Mouse (Mus musculus): Measurements from ENCODE around the gene Ophn1. TPM values are rescaled to one million over a fixed set of nuclear protein-coding genes. Genes with fewer than 3 reads are reported as not detected.

Gene Ophn1
- polyA plus RNA-seq, 1 experiment from 2014 or later: 6.7 TPM

- 57% methylated on average over 1 of the region's 1 CpGs for WGBS
- no peak overlapping the region for H3K27ac ChIP-seq (replicated peaks)
- no peak for ATAC-seq (ENCODE audit: low FRiP score, low TSS enrichment)
- no peak overlapping the region for H3K9ac ChIP-seq (ENCODE audit: low read length)
- H3K27me3 ChIP-seq (ENCODE audit: control insufficient read depth, insufficient read depth, low read length): no peaks in the 10 kb centered on the region
- no peaks in the 10 kb centered on the region for H3K9me3 ChIP-seq (ENCODE audit: control insufficient read depth, low read length)
- no peak overlapping the region for H3K4me3 ChIP-seq (ENCODE audit: low read depth, low read length)
- TF ChIP-seq EP300 (optimal IDR thresholded peaks at IDR 0.05) (no peak), CTCF (IDR thresholded peaks at IDR 0.05; ENCODE audit: low read depth) (no peak)
- no peak overlapping the region for H3K4me2 ChIP-seq (replicated peaks; ENCODE audit: low read depth)
- no peak for DNase-seq (ENCODE audit: low spot score)
- no peaks in the 10 kb centered on the region for H3K36me3 ChIP-seq (ENCODE audit: control insufficient read depth, insufficient read depth, low read length)
- no peaks in the 10 kb centered on the region for H3K4me1 ChIP-seq (replicated peaks; ENCODE audit: control insufficient read depth, insufficient read depth)
Observed at GRCm38 (mm10) chrX:98908910-98909309, 18.1 kb upstream of the Ophn1 start.

- Histone ChIP-seq H3K4me1 (replicated peaks; ENCODE audit: control insufficient read depth, insufficient read depth) (no peaks in the 10 kb centered on the region), H3K27ac (replicated peaks) (no peak overlapping the region), H3K36me3 (ENCODE audit: control insufficient read depth, insufficient read depth, low read length) (no peaks in the 10 kb centered on the region), H3K9ac (ENCODE audit: low read length) (no peak overlapping the region), H3K4me2 (replicated peaks; ENCODE audit: low read depth) (no peak overlapping the region), H3K27me3 (ENCODE audit: control insufficient read depth, insufficient read depth, low read length) (no peaks in the 10 kb centered on the region), H3K9me3 (ENCODE audit: control insufficient read depth, low read length) (no peaks in the 10 kb centered on the region), H3K4me3 (ENCODE audit: low read depth, low read length) (no peak overlapping the region)
- no peak for TF ChIP-seq CTCF (IDR thresholded peaks at IDR 0.05; ENCODE audit: low read depth)
- no peak for TF ChIP-seq EP300 (optimal IDR thresholded peaks at IDR 0.05)
- ATAC-seq (ENCODE audit: low FRiP score, low TSS enrichment) (no peak), DNase-seq (ENCODE audit: low spot score) (no peak)
- WGBS: 82% methylated on average over 6 of the region's 6 CpGs
Observed at GRCm38 (mm10) chrX:98904226-98904625, 13.4 kb upstream of the Ophn1 start.

GRCm38 (mm10) chrX:98898307-98898706 lies 7.5 kb upstream of the Ophn1 start:
- no peaks in the 10 kb centered on the region for H3K9me3 ChIP-seq (ENCODE audit: control insufficient read depth, low read length)
- H3K9ac ChIP-seq (ENCODE audit: low read length): no peak overlapping the region
- H3K36me3 ChIP-seq (ENCODE audit: control insufficient read depth, insufficient read depth, low read length): no peaks in the 10 kb centered on the region
- no peak for ATAC-seq (ENCODE audit: low FRiP score, low TSS enrichment)
- H3K4me3 ChIP-seq (ENCODE audit: low read depth, low read length): no peak overlapping the region
- H3K27ac ChIP-seq (replicated peaks): no peak overlapping the region
- no peak for DNase-seq (ENCODE audit: low spot score)
- H3K27me3 ChIP-seq (ENCODE audit: control insufficient read depth, insufficient read depth, low read length): no peaks in the 10 kb centered on the region
- no peaks in the 10 kb centered on the region for H3K4me1 ChIP-seq (replicated peaks; ENCODE audit: control insufficient read depth, insufficient read depth)
- WGBS: 44% methylated on average over 3 of the region's 3 CpGs
- no peak for TF ChIP-seq EP300 (optimal IDR thresholded peaks at IDR 0.05)
- TF ChIP-seq CTCF (IDR thresholded peaks at IDR 0.05; ENCODE audit: low read depth): no peak
- H3K4me2 ChIP-seq (replicated peaks; ENCODE audit: low read depth): no peak overlapping the region

GRCm38 (mm10) chrX:98890072-98890405 lies 786 bp downstream of the Ophn1 start:
- peak overlapping the region; percentile 60 for H3K4me2 ChIP-seq (replicated peaks; ENCODE audit: low read depth)
- ATAC-seq (ENCODE audit: low FRiP score, low TSS enrichment): no peak

GRCm38 (mm10) chrX:98881983-98882382 lies 8.8 kb downstream of the Ophn1 start:
- H3K4me2 ChIP-seq (replicated peaks; ENCODE audit: low read depth): no peak overlapping the region
- no peak overlapping the region for H3K27ac ChIP-seq (replicated peaks)
- H3K9ac ChIP-seq (ENCODE audit: low read length): no peak overlapping the region
- no peaks in the 10 kb centered on the region for H3K36me3 ChIP-seq (ENCODE audit: control insufficient read depth, insufficient read depth, low read length)
- 94% methylated on average over 2 of the region's 2 CpGs for WGBS
- ATAC-seq (ENCODE audit: low FRiP score, low TSS enrichment): no peak
- H3K27me3 ChIP-seq (ENCODE audit: control insufficient read depth, insufficient read depth, low read length): no peaks in the 10 kb centered on the region
- no peak overlapping the region for H3K4me3 ChIP-seq (ENCODE audit: low read depth, low read length)
- DNase-seq (ENCODE audit: low spot score): no peak
- TF ChIP-seq CTCF (IDR thresholded peaks at IDR 0.05; ENCODE audit: low read depth) (no peak), EP300 (optimal IDR thresholded peaks at IDR 0.05) (no peak)
- no peaks in the 10 kb centered on the region for H3K4me1 ChIP-seq (replicated peaks; ENCODE audit: control insufficient read depth, insufficient read depth)
- no peaks in the 10 kb centered on the region for H3K9me3 ChIP-seq (ENCODE audit: control insufficient read depth, low read length)

More at GRCm38 (mm10) chrX:98890072-98890405, 786 bp downstream of the Ophn1 start:
- Histone ChIP-seq H3K9me3 (ENCODE audit: control insufficient read depth, low read length) (no peaks in the 10 kb centered on the region), H3K4me3 (ENCODE audit: low read depth, low read length) (peak overlapping the region; percentile 53), H3K27ac (replicated peaks) (peak overlapping the region; percentile 70), H3K36me3 (ENCODE audit: control insufficient read depth, insufficient read depth, low read length) (no peaks in the 10 kb centered on the region), H3K9ac (ENCODE audit: low read length) (peak overlapping the region; percentile 56), H3K27me3 (ENCODE audit: control insufficient read depth, insufficient read depth, low read length) (no peaks in the 10 kb centered on the region), H3K4me1 (replicated peaks; ENCODE audit: control insufficient read depth, insufficient read depth) (no peaks in the 10 kb centered on the region)
- no peak for DNase-seq (ENCODE audit: low spot score)
- WGBS: 14% methylated on average over 14 of the region's 14 CpGs
- no peak for TF ChIP-seq CTCF (IDR thresholded peaks at IDR 0.05; ENCODE audit: low read depth)
- TF ChIP-seq EP300 (optimal IDR thresholded peaks at IDR 0.05): no peak

- Histone ChIP-seq H3K36me3 (ENCODE audit: control insufficient read depth, insufficient read depth, low read length) (no peaks in the 10 kb centered on the region), H3K4me3 (ENCODE audit: low read depth, low read length) (no peak overlapping the region), H3K4me2 (replicated peaks; ENCODE audit: low read depth) (no peak overlapping the region), H3K4me1 (replicated peaks; ENCODE audit: control insufficient read depth, insufficient read depth) (no peaks in the 10 kb centered on the region), H3K27ac (replicated peaks) (no peak overlapping the region), H3K27me3 (ENCODE audit: control insufficient read depth, insufficient read depth, low read length) (no peaks in the 10 kb centered on the region), H3K9me3 (ENCODE audit: control insufficient read depth, low read length) (no peaks in the 10 kb centered on the region), H3K9ac (ENCODE audit: low read length) (no peak overlapping the region)
- ATAC-seq (ENCODE audit: low FRiP score, low TSS enrichment) (no peak), DNase-seq (ENCODE audit: low spot score) (no peak)
- WGBS: 78% methylated on average over 2 of the region's 2 CpGs
- TF ChIP-seq CTCF (IDR thresholded peaks at IDR 0.05; ENCODE audit: low read depth): no peak
- TF ChIP-seq EP300 (optimal IDR thresholded peaks at IDR 0.05): no peak
Observed at GRCm38 (mm10) chrX:98881085-98881484, 9.7 kb downstream of the Ophn1 start.
